Mouse (Mus musculus): ENCODE data around the gene Col20a1.

The Col20a1 gene

DNA sequence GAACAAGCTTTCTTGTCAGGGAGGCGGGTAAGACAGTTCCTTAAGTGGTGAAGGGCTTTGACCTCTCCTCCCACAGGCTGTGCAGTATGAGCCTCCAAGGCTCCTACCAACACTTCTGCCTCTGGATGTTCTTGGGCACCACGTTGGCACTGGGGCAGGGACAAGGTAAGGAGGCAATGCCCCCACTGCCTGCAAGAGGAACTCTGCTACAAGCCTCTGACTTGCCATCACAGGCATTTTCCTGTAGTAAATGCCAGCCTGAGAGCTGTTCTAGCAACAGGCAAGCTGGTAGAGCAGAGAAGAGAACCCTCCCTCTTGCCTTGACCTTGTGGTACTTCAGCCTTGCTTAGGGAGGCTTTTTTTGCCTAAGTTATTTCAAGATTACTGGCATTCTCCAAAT lies at the start of gene Col20a1:
Gene Col20a1 (plus strand): TSS at position 87 of the 400 bp plus-strand sequence.
- in situ Hi-C loops (cut with MboI, MseI), result no loop called here

- in situ Hi-C loops (cut with MboI, MseI), result loop anchor here (10.0 kb wide), 1 partner anchor 515 kb away; the partner anchor contains the start of gene Zbtb46
These were observed 46.1 kb upstream of the Col20a1 start for GRCm38 (mm10) chr2:180940187-180940586.

DNA sequence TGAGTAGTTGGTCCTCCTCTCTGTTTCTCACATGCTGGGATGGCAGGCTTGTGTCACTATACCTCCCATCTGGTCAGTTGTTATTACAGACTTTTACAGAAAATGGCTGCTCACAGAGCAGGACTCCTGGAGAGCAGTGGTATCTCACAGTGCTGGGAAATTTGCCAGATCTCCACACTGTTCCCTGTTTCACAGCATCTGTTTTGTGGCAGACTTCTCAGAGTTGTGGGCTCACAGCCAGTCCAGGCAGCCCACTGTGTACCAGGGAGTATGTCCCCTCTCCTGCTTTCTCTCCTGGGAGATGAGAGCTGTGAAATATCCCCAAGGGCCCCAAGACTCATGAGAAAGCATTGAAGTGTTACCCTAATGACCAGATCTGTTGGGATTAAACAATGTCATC lies 44.5 kb upstream of the Col20a1 start:
- in situ Hi-C loops (cut with MboI, MseI), result loop anchor here (10.0 kb wide), 1 partner anchor 513 kb away; the partner anchor contains the start of gene Zbtb46

DNA sequence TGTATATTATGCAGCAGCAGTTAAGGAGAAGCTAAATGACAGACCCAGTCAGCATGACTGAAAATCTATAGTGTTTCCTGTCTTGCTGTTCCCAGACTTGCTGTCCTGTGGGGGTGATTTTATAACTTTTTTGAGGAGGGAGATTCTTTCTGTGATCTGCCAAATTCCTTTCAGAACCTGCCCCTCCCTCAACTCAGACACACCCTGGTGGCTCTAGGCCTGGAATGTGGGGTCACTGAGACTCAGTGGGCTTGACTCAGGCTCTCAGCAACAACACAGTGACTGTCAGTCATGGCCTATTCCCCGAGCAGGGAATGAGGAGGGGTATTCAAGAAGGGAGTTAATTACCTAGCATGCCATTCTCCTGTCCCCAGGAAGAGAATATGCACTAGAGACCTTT lies 36.4 kb upstream of the Col20a1 start:
- in situ Hi-C loops (cut with MboI, MseI), result loop anchor here (10.0 kb wide), 1 partner anchor 505 kb away; the partner anchor contains the start of gene Zbtb46

GRCm38 (mm10) chr2:180952731-180953171 lies 33.6 kb upstream of the Col20a1 start:
- in situ Hi-C loops (cut with MboI, MseI), result no loop called here

DNA sequence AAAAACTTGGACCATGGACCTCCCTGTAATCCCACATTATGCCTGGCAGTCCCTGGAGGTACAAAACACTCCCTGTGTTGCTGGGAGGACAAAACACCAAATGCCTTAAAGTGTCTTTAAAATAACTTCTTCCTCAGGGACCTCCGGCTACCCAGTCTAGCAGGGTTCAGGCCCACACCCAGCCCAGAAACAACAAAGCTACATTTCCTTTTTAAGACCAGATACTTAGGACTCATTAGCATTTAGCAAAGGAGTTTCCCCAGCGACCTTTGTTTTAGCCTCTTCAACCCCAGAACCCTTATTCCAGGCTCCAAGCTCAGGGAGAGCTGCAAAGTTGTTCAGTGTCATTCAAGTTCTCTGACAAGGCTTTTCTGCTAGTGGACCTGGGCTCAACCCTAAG lies 32.7 kb upstream of the Col20a1 start:
- in situ Hi-C loops (cut with MboI, MseI), result no loop called here

GRCm38 (mm10) chr2:180954061-180955047 lies 32.0 kb upstream of the Col20a1 start, which contains the start of gene Nkain4:
Gene Nkain4, minus strand, starts transcription at chr2:180954699.
- in situ Hi-C loops (cut with MboI, MseI), result no loop called here

GRCm38 (mm10) chr2:180959605-180960004 lies 26.7 kb upstream of the Col20a1 start:
- in situ Hi-C loops (cut with MboI, MseI), result no loop called here

- in situ Hi-C loops (cut with MboI, MseI), result no loop called here
These were observed 26.1 kb upstream of the Col20a1 start for GRCm38 (mm10) chr2:180960187-180960586.

- in situ Hi-C loops (cut with MboI, MseI), result no loop called here
These were observed 23.6 kb upstream of the Col20a1 start for GRCm38 (mm10) chr2:180962616-180963308.

DNA sequence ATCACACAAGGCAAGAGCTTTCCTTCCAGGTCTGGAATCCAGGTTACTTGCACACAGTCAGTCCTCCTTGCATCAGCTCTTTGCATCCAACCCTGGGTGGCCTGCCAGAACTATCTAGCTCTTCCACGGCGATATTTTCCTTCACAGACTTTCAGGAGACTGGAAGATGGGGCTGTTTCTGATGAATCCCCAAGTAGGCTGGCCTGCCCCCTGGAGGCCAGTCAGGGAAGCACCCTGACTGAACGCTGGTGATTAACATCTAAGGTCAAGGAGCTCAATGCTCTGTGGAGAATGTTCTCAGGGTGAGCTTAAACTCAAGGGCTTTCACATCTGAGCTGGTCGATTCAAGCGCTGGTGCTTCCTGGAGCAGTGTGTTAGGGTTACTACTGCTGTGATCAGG lies 22.4 kb upstream of the Col20a1 start:
- in situ Hi-C loops (cut with MboI, MseI), result no loop called here

- in situ Hi-C loops (cut with MboI, MseI), result no loop called here
These were observed 20.0 kb upstream of the Col20a1 start for GRCm38 (mm10) chr2:180966092-180966882.

GRCm38 (mm10) chr2:180967010-180967763 lies 19.1 kb upstream of the Col20a1 start, which contains the start of gene Arfgap1:
Gene Arfgap1, plus strand, starts transcription at chr2:180967225.
- in situ Hi-C loops (cut with MboI, MseI), result no loop called here

DNA sequence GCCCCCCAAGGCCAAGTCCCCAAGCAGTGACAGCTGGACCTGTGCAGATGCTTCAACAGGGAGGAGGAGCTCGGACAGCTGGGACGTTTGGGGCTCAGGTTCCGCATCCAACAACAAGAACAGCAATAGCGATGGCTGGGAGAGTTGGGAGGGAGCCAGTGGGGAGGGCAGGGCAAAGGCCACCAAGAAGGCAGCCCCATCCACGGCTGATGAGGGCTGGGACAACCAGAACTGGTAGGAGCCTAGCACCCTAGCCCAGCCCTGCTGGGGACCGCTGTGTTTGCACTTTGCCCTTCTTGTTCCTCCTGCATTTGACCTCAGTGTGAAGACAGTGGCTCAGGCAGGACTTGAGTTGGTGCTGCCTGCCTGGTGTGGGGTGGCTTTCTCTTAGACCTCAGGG lies 5.2 kb upstream of the Col20a1 start:
- in situ Hi-C loops (cut with MboI, MseI), result no loop called here

GRCm38 (mm10) chr2:180985635-180986034 lies 700 bp upstream of the Col20a1 start:
- in situ Hi-C loops (cut with MboI, MseI), result no loop called here

GRCm38 (mm10) chr2:180987001-180987400 lies 666 bp downstream of the Col20a1 start:
- in situ Hi-C loops (cut with MboI, MseI), result no loop called here

- in situ Hi-C loops (cut with MboI, MseI), result no loop called here
These were observed 1.2 kb downstream of the Col20a1 start for GRCm38 (mm10) chr2:180987432-180988030.

- in situ Hi-C loops (cut with MboI, MseI), result no loop called here
These were observed 2.1 kb downstream of the Col20a1 start for GRCm38 (mm10) chr2:180988347-180988913.

- in situ Hi-C loops (cut with MboI, MseI), result no loop called here
These were observed 2.6 kb downstream of the Col20a1 start for GRCm38 (mm10) chr2:180988948-180989347.

GRCm38 (mm10) chr2:180990347-180990746 lies 4.0 kb downstream of the Col20a1 start:
- in situ Hi-C loops (cut with MboI, MseI), result no loop called here
